Mouse (Mus musculus) G1E-ER4 (cell line): ENCODE data around the gene Amigo2. TPM values are rescaled to one million over a fixed set of nuclear protein-coding genes. Genes with fewer than 3 reads are reported as not detected.

ENCODE experiments used
- GATA1 ChIP-seq: IDR thresholded peaks from one replicate; pipeline ENCODE4 v1.8.0; 2012; ENCODE audit warnings: low read length, inconsistent platforms
- polyA plus RNA-seq: library from polyadenylated mRNA; stranded (reverse); fragments of >175 nt; gene quantifications from 2 replicates; pipeline ENCODE4 v1.2.3, GENCODE M21; 2012

Amigo2 gene
- polyA plus RNA-seq, 1 experiment: not detected

DNA sequence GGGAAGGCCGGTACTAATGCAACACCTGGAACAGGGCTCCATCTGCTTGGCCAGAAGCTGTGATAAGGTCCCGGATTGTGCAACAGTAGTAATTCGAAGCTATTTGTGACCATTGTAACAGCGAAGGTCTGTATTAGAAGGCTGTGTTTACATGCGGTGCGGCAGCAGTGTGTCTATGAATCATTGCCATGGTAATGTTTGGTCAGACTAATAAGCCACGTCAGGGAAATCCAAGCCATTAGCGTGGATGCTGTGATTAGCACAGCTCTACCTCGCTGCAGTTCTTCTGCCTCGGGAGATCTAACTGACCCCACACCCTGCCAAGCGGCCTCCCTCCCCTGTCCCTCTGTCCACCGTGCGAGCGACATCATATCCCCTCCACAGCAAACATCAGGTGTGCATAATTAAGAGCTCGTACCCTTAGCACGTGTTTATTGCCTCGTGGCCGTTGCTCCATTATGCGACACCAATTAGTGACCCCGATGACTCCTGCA lies 29.6 kb upstream of the Amigo2 start:
- TF ChIP-seq GATA1: no peak

DNA sequence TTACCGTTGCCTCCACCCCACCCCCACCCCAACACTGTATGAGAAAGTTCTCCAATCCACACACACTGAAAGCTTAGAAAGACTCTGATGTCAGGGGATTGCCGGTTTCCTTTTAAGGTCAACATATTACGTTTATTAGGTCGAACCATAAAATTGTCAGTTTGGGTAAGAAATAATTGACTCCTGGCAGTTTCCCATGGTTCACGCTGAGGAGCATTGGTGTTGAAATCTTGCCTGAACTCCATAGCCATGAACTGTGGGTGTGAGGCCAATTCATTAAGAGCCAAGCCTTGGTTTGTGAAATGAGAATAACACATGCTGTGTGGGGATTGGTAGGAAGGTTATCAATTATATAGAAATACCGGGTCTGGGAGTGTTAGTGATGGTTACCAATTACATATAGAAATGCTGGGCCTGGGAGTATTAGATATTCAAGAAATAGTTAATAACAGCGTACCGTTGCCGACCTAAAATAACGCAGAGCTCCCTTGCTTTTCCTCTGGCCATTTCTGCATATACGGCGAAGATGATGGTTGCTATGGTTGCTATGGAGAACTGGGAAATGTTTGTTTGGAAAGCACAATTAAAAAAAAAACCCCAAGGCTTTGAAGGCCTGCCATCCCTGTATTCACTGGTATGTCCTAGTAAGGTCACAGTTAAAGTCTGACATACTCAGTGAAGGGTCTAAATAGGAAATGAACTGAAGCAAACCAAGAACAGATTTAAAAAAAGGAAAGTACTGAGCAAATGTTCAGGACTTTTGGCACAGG lies 28.7 kb upstream of the Amigo2 start:
- TF ChIP-seq GATA1: no peak

DNA sequence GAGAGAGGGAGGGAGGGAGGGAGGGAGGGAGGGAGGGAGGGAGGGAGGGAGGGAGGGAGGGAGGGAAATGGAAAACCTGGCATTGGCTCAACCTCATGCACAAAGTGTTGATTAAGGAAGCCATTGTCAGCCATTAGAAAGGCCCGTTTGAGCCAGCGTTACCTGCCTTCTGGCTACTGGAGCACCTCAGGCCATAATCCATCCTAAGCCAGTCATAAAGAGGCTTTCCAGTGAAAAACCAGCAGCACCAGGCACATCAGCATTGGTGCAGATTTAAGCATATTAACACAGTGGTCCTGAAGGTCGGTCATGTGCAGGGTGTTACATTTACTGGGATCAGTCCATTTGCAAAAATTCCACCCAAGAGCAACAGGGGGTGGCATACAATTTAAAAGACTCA lies 25.7 kb upstream of the Amigo2 start:
- no peak for TF ChIP-seq GATA1

DNA sequence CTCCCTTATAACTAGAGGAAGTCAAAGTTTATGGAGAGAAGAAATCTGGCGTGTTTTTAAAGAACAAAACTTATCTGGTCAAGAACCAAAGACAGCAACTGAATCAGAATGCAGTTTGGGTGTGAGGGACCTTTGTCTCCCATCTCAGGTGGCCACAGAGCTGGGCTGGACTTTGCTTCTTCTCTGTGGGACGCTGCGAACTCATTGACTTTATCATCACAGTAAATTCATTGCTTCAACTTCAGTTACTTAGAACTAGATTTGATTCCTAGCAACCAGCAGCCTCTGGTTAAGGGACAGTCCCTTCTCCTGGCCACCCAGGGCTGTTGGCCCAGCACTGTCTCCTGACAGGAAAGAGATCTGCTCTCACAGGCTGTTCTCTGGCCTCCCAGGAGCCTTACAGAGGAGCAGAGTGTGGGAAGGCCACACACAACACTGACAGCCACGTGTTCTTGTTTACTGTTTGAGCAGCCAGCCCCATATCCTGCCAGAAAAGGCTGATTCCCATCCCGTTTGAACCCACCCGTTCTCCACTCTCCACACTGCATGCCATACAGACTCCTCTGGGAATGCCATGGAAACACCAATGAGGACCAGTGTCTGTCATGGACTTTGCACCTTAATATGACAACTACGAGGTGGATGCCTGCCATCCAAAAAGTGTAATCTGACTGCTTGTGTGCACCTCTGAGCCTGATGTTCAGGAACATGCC lies 25.1 kb upstream of the Amigo2 start:
- no peak for TF ChIP-seq GATA1

DNA sequence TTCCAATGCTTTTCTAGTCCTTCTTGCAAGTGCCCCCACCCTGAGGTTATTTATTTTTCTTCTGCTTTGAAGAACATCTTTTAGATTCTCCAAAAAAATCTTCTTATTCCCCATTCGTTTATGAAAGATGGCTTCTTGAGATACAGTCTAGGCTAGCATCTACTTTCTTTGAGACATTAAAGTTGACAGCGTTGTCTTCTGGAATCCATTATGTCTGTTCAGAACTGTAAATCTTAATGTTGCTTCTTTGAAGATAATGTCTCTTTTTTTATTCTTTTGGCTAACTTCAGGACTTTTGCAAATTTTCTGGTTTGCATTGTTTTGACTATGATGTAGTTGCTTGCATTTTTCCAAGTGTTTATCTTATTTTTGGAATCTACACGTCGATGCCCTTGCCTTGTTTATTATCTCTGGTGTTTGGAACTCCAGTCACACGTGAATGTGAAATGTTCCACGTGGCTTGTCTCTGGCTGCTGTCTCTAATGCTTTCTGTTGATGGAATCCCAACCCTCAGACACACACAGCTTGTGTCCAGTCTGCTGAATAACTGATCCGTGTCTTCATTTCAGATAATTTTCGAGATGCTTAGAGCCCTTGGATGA lies 20.1 kb upstream of the Amigo2 start:
- TF ChIP-seq GATA1: no peak

DNA sequence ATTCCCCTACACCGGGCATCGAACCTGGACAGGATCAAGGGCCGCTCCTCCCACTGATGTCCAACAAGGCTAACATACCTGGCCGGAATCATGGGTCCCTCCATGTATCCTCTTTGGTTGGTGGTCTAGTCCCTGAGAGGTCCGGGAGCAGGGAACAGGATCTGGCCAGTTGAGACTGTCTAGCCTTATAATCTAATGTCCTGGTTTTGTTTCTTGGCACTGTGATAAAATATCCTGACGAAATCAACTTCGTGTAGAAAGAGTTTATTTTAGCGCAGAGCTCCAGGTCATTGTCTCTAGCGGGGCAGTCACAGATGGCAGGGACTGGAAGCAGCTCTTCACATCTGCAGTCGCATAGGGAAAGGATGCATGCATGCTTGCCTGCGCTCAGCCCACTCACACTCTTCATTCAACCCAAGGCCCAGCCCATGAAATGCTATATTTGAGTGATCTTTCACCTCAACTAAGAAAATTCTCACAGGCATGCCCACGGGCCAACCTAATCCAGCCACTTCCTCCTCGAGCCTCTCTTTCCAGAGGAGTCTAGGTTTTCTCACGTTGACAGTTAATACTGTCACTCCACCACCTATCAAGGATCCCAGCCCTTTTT lies 19.3 kb upstream of the Amigo2 start:
- no peak for TF ChIP-seq GATA1

DNA sequence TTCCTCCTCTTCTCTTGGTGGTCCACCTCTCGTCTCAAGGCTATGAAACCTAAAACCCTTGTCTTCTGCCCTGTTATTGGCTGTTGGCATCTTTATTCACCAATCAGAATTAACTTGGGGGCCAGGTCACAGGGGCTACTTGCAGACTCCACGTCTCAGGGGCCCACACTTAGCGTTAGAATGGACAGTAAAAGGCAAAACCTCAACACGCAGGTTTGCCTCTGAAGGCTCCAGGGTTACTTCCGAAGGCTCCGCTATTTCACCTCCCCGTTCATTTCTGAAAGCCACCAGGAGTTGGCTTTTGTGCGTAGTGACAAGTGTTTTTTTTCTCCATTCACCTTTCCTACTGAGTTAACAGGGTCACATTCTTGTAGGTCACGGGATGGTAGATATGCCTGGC lies 15.2 kb upstream of the Amigo2 start:
- no peak for TF ChIP-seq GATA1

DNA sequence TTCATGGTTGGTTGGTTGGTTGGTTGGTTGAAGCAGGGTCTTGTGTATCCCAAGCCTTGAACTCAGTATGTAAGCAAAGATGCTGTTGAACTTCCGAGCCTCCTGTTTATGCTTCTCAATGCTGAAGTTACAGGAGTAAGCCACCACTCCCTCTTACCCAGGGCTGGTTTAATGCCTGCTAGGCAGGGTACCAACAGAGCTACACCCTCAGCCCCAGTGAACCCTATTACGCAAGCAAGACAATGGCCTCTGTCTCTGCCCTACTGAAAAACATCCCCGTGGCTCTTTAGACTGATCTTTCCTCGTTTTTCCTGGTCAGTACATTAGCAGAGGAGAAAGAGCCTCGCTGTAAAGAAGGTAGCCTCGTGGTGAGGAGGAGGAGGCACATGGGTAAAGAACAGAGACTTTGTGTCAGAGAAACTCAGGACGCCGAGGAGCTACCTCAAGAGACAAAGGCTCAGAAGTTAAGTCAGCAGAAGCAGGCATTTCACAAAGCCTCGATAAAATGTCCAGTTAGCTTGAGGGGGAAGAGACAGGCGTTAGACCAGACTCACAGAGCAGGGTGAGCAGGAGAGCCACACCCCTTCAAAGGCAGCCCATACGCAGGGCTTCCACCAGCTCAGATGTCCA lies 13.0 kb upstream of the Amigo2 start:
- TF ChIP-seq GATA1: no peak

DNA sequence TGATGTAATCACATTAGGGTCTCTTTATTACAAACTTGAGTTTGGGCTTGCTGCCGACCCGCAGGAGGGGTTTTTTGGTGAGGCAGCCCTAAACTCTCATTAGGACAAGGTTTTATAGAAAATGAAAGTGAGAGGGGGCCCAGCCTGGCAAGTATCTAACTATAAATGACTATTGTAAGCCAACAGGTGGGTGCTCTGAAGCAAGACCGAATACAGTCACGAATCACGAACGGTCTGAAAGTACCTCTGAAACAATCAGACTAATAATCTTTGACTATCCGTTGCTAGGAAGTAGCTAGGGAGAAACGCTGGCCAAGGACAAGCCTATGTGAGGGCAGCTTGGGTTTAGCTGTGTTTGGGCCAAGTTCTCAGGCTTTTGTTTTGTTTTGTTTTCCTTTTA lies 12.2 kb upstream of the Amigo2 start:
- TF ChIP-seq GATA1: no peak

DNA sequence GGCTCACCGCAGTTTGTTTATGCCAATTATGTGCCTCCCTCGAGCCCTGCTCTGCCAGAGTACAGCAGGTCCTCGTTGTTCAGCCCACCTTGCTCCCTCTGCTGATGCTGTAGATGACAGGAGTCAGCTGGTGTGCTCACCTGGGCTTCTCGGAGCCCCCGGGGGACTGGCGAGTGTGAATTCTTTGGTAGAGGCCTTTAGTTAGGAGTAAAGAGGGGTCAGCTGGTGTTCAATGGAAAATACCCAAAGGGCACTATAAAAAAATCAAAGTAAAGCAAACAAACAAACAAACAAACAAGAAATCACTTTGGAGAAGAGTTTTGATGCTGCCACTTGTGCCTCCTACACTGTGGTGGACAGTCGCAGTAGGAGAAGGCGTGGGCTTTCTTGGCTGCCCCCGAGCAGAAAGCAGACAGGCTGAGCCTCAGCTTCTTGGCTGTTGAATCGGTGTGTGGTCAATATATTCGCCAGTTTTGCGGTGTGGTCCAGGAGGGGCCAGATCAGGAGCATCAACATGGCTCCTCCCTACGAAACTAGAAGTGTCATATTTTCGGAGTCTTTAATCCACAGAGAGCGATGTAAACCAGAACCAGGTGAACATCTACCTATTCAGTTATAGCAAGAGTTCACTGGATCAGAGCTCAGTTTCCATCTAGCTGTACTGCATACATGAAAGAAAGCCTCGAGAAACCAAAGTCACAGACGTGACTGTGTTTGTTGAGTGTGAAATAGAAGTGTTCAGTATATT lies 11.6 kb upstream of the Amigo2 start:
- no peak for TF ChIP-seq GATA1

DNA sequence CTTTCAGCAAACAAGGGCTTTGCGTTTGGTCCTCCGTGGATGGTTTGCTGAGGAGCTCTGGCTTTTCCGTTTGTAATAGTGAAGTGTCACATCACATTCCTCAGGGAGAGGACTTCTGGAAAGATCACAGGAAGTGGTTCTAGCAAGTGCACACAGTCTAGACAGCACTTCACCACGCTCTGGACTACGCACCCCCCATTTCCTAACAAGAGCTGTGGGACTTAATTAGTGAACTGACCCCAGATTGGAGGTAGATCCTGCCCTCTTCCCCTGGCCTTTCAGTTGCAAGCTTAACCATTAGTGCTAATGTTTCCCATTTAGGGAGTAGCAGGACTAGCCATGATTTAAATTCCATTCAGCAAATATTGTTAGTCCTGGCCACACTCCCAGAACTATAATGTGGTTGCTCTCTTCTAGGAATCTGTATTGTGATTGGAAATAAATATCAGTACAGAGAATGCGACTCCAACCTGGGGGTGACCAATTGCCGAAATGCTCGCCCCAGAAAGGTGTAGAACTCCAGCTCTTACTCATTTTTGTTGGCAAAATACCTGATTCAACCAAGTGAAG lies 10.2 kb upstream of the Amigo2 start:
- no peak for TF ChIP-seq GATA1

DNA sequence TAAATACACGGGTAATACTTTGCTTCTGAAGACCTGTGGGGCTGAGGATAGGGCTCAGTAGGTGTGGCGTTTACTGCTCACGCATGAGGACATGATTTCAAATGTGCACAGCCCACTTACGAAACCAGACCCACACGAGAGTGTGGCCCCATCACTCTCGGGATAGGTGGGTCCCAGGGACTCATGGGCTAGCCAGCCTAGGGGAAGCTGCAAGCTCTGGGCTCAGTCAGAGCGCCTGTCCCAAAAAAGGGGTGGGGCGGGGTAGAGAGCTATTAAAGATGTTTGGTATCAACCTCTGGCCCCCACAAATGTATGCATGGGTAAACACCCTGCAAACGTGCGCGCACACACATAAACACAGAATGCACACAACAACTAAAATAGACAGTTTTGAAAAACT lies 9.3 kb upstream of the Amigo2 start:
- TF ChIP-seq GATA1: no peak

DNA sequence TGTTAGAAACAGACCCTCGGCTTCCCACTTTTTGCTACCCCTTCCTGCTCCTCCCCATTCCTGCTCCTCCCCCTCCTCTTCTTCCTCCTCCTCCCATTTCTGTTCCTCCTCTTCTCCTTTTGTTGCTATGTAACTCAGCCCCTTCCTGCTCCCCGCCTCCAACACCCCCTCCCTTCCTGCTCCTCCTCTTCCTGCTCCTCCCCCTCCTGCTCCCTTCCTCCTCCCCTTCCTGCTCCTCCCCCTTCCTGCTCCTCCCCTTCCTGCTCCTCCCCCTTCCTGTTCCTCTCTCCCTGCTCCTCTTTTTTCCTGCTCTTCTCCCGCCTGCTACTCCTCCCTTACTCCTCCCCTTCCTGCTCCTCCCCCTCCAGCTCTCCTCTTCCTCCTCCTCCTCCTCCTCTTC lies 8.7 kb upstream of the Amigo2 start:
- TF ChIP-seq GATA1: no peak

DNA sequence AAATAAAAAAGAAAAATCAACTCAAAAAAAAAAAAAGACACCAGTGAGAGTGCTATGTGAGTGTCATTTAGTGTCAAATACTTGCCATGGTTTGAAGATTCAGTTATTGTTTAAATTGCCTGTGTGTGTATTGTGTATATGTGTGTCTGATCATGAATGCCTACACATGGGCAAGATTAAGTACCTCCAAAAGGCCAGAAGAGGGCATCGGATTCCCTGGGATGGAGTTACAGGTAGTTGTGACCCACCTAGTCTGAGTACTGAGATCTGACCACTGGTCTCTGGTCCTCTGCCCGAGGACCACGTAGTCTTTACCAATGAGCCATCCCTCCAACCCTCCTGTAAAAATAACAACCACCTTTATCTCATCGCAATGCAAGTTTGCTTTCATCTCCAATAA lies 7.3 kb upstream of the Amigo2 start:
- TF ChIP-seq GATA1: no peak
